Comparison of ENCODE assay signal across 30 mouse cellular contexts in genomic region chr10:9531931-9532330, GRCm38 (mm10).
"Had no signal": no experiment of that assay in that cellular context is flagged by ENCODE, and none has a peak within 500 bp of the region (broad histone marks: within the 10 kb centered on the region; RNA-seq: fewer than 3 reads in every experiment).

No protein-coding gene starts in this region.

- H3K4me1 ChIP-seq: kidney, embryonic 15.5 days had no signal

- DNase-seq: heart, postnatal 10 days; heart, postnatal 14 days; heart, postnatal 36 days; heart, postnatal 4 days; kidney, adult 11 months; kidney, adult 18-20 months; kidney, adult 2 months; kidney, adult 8-10 months; kidney, adult 9 months; kidney, postnatal 10 days; kidney, postnatal 14 days; kidney, postnatal 25 days; kidney, postnatal 36 days; kidney, postnatal 4 days; layer of hippocampus, adult 9-11 months; layer of hippocampus, postnatal 36 days had no signal

- H3K4me3 ChIP-seq: heart, embryonic 12.5 days; heart, embryonic 13.5 days; heart, embryonic 15.5 days; hindbrain, embryonic 10.5 days; hindbrain, embryonic 12.5 days; hindbrain, embryonic 13.5 days; hindbrain, embryonic 15.5 days; intestine, embryonic 15.5 days; kidney, embryonic 15.5 days; layer of hippocampus, adult 2 months; left cerebral cortex, adult 2 months had no signal

- H3K27ac ChIP-seq: heart, embryonic 13.5 days; heart, embryonic 15.5 days; hindbrain, embryonic 10.5 days; hindbrain, embryonic 12.5 days; hindbrain, embryonic 13.5 days; hindbrain, embryonic 14.5 days; hindbrain, embryonic 15.5 days; hindbrain, postnatal 0 days; intestine, embryonic 15.5 days; kidney, embryonic 15.5 days; kidney, postnatal 0 days; layer of hippocampus, adult 2 months; left cerebral cortex, adult 2 months had no signal
